Mouse (Mus musculus) testis, postnatal 10 days (tissue): ENCODE results near the gene Kif11.

Experiments used
- DNase-seq: peaks from one replicate; pipeline ENCODE4 v3.0.0; 2021; ENCODE audit warnings: low spot score

Gene Kif11

DNA sequence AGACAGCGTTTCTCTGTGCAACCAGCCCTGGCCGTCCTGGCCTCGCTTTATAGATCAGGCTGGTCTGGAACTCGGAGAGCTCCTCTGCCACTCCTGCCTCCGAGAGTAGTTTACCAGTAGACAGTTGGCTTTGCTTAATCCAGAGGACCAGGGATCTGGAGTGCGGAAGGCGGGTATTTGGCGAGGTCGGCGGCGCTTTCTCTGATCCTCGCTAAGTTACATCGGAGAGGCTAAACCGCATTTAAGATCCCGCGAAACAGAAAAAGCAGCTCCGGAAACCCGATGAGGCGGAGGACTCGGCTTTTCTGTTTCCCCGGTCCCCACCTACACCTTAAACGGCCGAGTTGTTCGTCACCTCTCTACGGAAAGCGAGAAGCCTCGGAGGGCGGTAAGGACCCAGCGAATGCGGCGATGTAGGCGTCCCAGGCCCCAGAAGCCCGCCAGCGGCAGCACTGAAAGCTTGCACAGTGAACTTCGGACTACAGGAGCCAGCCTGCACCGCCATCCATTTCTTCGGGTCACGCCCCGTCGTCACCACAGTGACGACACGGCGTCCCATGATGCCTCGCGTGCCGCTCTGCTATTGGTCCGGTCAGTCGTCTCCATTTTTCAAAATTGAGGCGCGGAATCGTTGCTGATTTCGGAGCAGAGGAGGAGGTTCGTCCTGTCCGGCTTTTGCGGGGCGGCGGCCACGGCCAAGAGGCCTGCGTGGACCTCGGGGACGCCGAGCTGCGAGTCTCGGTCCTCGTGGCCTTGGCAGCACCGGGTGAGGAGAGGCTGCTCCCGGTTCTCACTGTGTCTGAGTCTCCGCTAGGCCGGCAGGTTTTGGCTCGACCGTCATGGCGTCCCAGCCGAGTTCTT is at the start of gene Kif11:
TSS of gene Kif11 (plus strand) at position 649 of the 861 bp plus-strand sequence.
- DNase-seq: peak; percentile 98

- DNase-seq: no peak
Observed at GRCm38 (mm10) chr19:37327216-37327615, 49.0 kb upstream of the Kif11 start.

- DNase-seq: no peak
Observed at GRCm38 (mm10) chr19:37332726-37333125, 43.5 kb upstream of the Kif11 start.

DNA sequence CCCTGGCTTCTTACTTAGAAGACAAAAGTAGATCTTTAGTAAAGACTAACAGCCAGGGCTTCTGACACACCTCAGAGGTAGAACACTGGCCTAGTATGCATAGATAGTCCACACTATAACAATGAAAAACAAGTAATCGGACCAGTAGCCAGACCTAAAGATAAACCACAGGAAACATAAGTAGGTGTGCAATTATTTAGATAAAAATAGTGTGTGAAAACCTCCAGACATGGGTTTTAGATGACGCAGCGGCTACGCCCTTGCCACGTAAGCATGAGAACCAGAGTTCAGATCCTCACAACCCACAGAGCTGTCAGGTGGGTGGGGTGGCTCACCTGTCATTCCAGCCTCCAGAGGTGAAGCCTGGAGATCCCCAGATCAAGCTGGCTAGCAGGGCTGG is 42.8 kb upstream of the Kif11 start:
- DNase-seq: no peak

- DNase-seq: no peak
Observed at GRCm38 (mm10) chr19:37335392-37335791, 40.8 kb upstream of the Kif11 start.

DNA sequence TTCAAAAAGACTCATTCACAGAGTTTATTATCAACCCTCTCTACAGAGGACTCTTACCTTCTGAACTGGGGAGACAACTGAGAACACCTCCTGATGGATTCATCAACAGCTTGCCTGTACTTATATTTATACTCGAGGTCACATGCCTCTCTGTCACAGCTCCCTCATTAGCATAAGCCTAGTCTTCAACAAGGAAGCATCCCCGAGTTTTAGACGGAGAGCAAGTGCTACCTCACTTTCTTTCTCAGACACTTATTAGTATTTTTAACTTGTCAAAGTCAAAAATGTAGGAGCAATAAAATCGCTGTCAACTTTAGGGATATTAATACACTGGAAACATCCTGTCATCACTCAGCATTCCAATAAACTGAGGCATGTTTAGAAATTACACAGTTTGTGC is 38.5 kb upstream of the Kif11 start, which contains the start of gene Ide:
TSS of gene Ide (minus strand) at position 101 of the 400 bp plus-strand sequence.
- no peak for DNase-seq

DNA sequence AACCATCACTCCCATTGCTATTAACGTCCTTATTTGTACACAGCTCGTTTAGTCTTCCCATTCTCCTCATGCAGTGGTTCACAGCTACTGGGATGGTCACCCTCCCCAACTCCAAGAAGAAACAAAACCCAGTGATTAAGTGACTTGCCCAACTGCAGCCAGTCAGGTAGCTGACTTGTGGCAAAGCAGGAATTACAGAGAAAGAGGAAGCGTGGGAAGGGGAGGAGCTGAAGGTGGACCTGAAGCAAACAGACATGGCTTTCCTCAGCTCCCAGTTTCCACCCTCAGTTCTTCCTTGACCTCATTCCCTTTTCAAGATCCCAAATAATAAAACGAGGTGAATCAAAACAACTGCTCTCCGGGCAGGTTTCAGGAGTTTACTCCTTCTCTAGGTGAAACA is 35.7 kb upstream of the Kif11 start:
- no peak for DNase-seq

- DNase-seq: no peak
Observed at GRCm38 (mm10) chr19:37340931-37341330, 35.3 kb upstream of the Kif11 start.

DNA sequence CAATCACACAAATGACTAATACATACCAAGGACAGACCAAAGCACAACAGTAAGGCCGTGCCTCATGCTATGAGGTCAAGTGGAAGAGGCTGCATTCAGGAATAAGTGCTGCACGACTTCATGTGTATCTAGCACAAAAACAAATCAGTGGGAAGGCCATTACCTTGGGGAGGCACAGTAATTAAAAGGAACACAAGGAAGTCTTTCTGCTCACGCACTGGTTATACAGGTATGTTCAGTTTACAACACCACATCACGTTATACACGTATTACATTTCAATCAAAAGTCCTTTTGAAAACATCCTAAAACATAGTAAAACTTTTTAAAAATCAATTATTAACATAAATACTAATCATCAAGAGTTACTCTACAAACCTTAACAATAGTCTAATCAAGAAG is 32.3 kb upstream of the Kif11 start:
- DNase-seq: no peak

GRCm38 (mm10) chr19:37346258-37346657 is 29.9 kb upstream of the Kif11 start:
- DNase-seq: no peak

GRCm38 (mm10) chr19:37348331-37348730 is 27.9 kb upstream of the Kif11 start:
- DNase-seq: no peak

GRCm38 (mm10) chr19:37348952-37349351 is 27.3 kb upstream of the Kif11 start:
- no peak for DNase-seq

- no peak for DNase-seq
Observed at GRCm38 (mm10) chr19:37352756-37353155, 23.4 kb upstream of the Kif11 start.

- no peak for DNase-seq
Observed at GRCm38 (mm10) chr19:37353331-37353730, 22.9 kb upstream of the Kif11 start.

GRCm38 (mm10) chr19:37360044-37360443 is 16.2 kb upstream of the Kif11 start:
- no peak for DNase-seq

DNA sequence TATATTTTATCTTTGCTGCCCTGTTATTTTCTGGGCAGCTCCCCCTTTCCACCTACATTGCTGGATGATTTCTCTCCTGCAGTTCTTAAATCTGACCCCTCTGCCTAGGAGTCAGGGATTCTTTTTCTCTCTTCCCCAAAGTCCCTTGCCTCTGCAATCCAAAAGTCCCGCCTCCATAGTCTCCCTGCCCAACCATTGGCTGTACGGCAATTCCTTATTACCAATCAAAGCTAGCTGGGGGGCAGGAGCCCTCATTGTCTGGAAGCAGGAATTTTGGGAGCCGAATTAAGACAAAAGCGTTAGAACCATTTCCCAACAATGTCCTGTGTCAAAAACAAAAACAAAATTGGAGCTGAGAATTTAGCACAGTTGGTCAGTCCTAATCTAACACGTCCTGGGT is 13.7 kb upstream of the Kif11 start:
- DNase-seq: no peak

- no peak for DNase-seq
Observed at GRCm38 (mm10) chr19:37363128-37363939, 12.9 kb upstream of the Kif11 start.

- no peak for DNase-seq
Observed at GRCm38 (mm10) chr19:37368990-37369389, 7.2 kb upstream of the Kif11 start.

GRCm38 (mm10) chr19:37369921-37370320 is 6.3 kb upstream of the Kif11 start:
- DNase-seq: no peak

GRCm38 (mm10) chr19:37370356-37370755 is 5.8 kb upstream of the Kif11 start:
- no peak for DNase-seq

- DNase-seq: no peak
Observed at GRCm38 (mm10) chr19:37374941-37375754, 1.1 kb upstream of the Kif11 start.

DNA sequence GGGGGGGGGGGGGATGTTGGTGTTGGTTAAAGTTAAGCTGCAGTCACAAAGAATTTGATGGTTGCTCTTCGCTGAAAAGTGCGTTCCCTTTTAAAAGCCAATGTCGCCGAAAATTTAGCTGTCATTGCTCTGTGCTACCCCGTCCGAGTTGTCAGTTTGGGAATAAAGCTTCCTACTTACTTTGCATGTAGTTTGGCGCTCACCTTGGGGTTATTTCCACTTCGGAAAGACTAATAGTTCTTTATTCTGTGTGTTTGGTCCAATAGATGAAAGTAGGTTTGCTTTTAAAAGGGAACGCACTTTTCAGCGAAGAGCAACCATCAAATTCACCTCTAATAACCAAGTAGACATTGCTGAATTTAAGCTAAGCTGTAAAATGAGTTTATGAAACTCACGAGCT is 638 bp downstream of the Kif11 start:
- DNase-seq: no peak
